Mouse (Mus musculus) brown adipose tissue, adult 24 weeks (tissue): ENCODE results near the gene 9330182O14Rik. TPM values are rescaled to one million over a fixed set of nuclear protein-coding genes. Genes with fewer than 3 reads are reported as not detected.

Experiments
- H3K27ac ChIP-seq: fragments of 200-500 bp; replicated peaks from 2 replicates; pipeline ENCODE4 v1.5.1; 2012; ENCODE audit warnings: low read depth, mild to moderate bottlenecking, low read length
- H3K4me1 ChIP-seq: fragments of 200-500 bp; 2 replicates; pipeline ENCODE4 v1.6.1; 2012; ENCODE audit warnings: low read length, mixed read lengths; ENCODE audit not compliant: control insufficient read depth, insufficient read depth, insufficient read length
- H3K4me3 ChIP-seq: fragments of 200-500 bp; 2 replicates; pipeline ENCODE4 v1.5.1; 2012; ENCODE audit warnings: low read depth, mild to moderate bottlenecking, low read length, moderate library complexity; ENCODE audit not compliant: insufficient read depth
- polyA plus RNA-seq: library from polyadenylated mRNA; stranded (reverse); fragments of >200 nt; gene quantifications from 2 replicates; pipeline ENCODE4 v1.2.4, GENCODE M21; 2012; ENCODE audit not compliant: missing spikeins, insufficient read depth, insufficient read length

9330182O14Rik gene
- polyA plus RNA-seq, result not detected in 2 replicates

DNA sequence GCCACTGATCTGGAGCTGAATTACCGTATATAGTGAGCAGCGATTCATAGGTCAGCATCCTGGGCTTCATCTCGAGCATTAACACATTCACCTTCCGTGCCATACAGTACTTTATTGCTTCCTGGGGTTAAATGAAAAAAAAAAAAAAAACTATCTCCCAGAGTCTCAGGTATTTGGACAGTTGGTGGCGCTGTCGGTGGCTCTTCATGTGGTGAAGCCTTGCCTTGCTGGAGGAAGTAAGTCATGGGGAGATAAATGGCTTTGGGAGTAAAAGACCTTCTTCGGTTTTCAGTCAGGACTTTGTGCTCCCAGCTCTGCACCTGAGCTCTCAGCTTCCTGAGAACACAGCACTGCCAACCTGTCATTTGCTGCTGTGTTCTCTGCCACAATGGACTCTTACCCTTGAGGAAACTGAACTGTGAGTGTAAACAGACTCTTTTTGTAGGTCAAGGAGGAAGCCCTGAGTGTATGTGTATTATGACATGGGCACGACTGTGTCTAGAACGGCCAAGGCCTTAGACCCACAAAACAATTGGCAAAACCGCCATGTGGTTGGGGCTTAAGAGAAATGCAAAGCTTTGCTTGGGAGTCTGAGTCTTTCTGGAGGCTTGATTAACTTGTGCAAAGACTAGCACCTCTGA, at the start of gene 9330182O14Rik:
TSS of gene 9330182O14Rik (plus strand) at position 214 of the 641 bp plus-strand sequence.
- Histone ChIP-seq H3K27ac (no peak within 1 kb of the TSS), H3K4me1 (no peaks in the 10 kb centered on the region), H3K4me3 (no peak within 1 kb of the TSS)

DNA sequence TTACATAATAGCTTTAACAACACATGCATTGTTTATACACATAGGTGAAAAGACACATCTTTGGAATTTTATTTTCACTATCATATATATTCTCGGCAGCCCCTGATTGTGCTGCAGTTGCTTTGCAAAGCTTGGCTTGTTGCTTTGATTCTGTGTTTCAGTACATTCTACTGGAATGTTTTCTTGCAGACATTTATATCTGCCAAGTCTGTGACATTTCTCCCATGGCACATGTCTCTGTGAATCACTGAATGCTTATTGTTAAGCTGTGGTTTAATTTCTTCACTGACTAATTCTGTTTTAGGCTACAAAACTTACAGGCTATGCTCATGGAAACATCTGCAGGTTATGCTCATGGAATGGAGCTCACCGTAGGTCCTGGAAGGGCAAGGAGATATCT, 30.9 kb upstream of the 9330182O14Rik start:
- no peak overlapping the region for H3K27ac ChIP-seq

DNA sequence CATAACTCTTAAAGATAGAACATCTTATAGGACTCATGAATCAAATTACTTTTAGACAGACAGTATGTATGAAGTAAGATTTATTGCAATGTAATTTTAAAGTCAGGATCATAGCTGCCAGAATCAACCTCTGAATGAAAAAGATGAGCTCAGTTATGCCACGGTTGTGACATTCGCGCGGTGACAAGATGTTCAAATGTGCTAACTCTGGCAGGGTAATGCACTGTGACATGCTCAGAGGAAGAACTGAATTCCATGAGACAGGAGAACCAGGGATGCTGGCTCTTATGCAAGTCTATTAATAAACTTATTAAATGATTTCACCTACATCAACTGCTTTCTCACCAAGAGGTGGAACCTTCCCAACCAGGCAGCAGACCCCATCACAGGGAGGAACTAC, 28.5 kb upstream of the 9330182O14Rik start:
- Histone ChIP-seq H3K4me1 (no peaks in the 10 kb centered on the region), H3K27ac (no peak overlapping the region), H3K4me3 (no peak overlapping the region)

More for the DNA sequence above, 30.9 kb upstream of the 9330182O14Rik start:
- H3K4me1 ChIP-seq, result no peaks in the 10 kb centered on the region
- H3K4me3 ChIP-seq, result no peak overlapping the region

DNA sequence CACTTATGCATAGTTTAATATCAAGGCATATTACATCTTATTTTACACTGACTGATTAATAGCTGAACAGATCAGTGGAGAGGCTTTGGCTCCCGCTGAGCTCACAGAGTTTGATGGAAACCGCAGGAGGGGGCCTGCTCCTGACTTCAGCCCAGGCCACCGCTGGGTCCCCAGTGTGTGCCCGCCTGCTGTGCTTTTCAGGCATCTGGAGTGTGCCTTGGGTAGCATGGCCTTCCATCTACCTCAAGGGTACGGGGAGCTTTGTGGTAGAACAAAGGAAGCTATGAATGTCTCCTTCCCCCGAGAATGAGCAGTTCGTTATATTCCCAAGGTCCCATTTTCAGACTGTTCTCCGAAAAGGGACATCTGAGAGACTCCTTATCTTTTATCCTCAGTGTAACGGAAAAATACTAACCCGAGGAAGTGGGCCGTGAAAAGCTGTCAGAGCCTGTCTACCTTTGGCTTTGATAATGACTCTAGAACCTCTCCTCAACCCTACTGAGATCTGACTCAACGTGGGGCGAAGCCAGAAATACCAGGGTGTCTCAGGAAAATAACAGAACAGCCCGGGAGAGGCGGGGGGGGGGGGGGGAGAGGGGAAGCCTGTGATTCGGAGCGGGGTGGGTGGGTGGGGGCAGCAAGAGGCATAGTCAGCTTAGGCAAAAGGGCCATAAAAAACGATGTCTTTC, 20.1 kb upstream of the 9330182O14Rik start:
- Histone ChIP-seq H3K4me1 (no peaks in the 10 kb centered on the region), H3K4me3 (no peak overlapping the region), H3K27ac (no peak overlapping the region)

DNA sequence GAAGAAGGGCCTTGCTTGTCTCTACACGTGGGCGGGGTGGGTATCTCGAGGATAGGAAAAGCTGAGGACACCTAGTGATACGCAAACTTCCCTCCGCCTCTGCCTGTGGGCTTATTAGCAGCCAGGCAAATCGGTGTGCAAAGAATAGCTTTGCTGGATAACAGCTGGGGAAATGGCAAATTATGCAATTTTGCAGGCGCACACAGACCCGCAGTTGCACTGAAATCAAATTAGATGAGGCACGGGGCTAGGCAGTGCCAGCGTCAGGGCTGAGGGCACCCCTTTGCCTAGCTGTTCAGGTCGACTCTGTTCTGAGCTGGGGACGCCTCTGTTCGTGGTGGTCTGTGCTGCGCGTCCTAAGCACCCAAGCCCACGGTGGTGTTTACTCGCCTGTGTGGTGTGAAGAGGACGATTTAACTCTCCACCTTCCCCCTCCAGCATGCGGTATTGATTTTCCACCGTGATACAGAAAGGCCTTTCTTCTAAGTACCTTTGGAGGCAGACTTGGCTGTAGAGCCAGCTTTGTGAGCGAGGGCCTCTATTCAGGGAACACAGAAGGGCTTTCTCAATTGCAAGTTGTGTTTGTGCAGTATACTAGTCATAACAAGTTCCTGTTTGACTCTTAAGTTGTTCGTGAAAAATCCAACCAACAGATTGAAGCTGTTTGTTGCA, 19.4 kb upstream of the 9330182O14Rik start:
- Histone ChIP-seq H3K27ac (no peak overlapping the region), H3K4me1 (no peaks in the 10 kb centered on the region), H3K4me3 (no peak overlapping the region)

DNA sequence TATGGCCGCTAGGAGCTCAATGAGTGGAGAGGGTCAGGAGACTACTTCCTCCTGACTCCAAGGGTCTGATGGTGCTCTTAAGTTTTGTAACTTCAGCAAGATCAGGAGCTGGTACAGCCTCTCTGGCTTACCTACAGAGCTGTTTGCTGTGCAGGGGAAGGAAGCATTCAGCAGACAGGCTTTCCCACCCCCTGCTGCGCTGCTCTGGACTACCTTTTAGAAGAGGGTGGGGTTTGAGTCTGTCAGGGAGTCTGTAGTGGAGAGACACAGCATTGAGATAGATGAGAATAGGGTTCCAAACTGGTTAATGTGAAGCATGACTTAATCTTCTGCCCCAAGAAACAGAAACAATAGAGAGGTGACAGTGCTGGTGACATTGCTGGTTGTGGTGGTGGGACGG, 17.8 kb upstream of the 9330182O14Rik start:
- no peak overlapping the region for H3K27ac ChIP-seq
- no peaks in the 10 kb centered on the region for H3K4me1 ChIP-seq
- H3K4me3 ChIP-seq, result no peak overlapping the region

DNA sequence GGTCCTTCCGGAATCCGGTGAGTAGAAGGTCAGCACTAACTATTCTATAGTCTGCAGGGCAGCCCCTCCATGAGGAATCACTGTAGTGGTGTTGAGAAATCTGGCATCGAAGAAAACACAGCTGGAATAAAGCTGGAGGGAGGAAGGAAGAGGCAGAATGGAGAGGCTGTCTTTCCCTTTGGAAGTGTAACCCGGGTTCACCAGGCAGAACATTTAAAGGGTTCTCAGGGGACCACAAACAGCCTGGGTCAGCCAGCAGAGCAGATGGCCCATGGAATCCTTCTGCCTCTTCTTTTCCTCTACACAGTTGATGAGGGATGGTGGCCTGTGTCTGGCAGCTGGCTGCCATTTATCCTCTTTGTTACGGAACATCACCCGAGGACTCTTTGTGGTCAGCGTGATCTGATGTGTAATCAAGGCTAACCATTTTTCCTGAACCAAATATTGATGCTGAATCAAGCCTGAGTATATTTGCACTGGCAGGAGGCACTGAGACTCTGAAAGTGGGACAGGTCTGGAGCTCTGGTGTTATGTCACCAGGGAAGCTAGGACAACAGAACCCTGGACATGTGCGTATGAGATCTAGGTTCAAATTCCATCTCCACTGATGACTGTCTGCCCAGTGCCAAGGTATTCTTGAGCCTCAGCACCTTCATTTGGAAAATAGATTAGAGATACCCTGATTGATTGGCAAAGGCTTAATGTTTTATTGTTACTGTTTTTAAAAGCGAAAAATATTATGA, 9.8 kb upstream of the 9330182O14Rik start:
- Histone ChIP-seq H3K27ac (no peak overlapping the region), H3K4me1 (no peaks in the 10 kb centered on the region), H3K4me3 (no peak overlapping the region)

DNA sequence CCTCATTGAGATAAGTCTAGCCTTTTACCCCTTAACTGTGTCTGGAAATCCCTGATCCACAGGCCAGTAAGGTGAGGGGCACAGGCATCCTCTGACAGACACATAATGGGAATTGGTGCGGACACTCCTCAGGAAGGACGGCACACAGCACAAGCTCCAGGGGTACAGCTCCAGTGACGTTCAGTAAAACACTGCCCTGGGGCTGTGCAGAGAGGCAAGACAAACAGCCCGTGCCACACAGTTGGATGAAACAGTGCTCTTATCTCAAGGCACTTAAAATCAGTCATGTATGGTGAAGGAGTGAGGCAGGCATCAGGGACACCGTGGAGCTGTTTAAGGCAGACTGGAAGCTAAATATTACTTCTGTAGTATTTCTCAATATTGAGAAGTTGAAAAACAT, 4.7 kb upstream of the 9330182O14Rik start:
- H3K4me1 ChIP-seq, result no peaks in the 10 kb centered on the region
- H3K4me3 ChIP-seq, result no peak overlapping the region
- no peak overlapping the region for H3K27ac ChIP-seq

DNA sequence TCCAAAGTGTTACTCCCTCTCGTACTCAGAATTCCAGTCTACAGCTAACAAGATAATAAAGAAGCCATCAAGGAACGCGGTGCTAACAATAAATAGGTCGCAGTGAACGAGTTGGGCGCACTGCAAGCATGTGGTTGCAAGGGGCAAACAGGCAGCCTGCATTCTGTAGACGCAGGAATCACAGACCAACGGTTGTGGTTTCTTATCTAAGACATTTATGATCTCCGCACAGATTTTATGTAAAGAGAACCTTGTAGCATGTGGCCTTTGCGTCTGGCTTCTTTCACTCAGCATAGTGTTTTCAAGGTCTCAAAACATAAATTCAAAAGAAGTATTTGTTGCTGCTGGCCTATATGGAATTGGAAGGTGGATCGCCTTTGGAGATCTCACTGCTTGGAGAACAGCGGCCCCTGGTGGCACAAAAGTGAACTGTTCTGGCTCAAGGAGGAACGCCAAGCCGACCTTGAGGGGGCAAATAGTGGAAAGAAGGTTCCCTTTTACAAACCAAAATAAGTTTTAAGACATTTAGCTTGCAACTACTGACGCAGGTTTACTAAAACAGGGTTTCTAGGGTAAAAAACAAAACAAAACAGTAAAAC, 3.2 kb upstream of the 9330182O14Rik start:
- Histone ChIP-seq H3K27ac (no peak overlapping the region), H3K4me3 (no peak overlapping the region), H3K4me1 (no peaks in the 10 kb centered on the region)

DNA sequence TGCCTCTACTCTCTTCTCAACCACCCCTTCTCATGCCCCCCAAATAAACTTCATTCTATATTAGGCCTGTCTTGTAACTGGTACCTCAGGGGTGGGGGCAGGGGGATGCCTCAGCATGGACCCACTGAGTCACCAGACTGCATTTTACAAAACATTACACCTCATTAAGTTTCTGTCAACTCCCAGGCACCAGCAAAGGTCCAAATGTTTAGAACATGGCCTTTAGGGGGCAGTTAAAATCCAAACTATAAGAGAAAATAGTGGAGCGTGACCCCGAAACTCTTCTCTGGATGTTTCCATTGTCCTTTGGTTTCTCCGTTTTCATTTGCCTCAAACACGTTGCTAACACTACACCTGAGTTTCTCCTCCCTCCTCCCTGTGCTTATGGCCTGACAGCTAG, 1.8 kb upstream of the 9330182O14Rik start:
- Histone ChIP-seq H3K4me3 (no peak overlapping the region), H3K27ac (no peak overlapping the region), H3K4me1 (no peaks in the 10 kb centered on the region)

DNA sequence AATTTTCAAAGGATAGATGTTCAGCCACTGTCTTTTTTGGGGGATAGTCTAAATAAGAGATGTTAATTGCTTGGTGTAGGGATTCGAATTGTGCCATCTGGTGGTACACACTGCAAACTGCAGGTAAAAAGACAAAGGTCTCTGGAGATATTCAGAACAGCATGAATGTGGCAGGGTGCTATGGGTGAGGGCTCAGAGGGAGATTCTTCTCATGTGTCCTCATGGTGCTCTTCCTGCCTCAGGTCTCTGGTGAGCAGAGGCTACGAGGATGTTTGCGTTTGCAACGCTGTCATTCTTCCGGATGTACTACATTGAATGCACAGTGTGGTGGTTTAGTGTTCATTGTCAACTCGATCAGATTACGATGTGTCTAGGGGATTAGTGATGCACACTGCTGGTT, 10.1 kb downstream of the 9330182O14Rik start:
- Histone ChIP-seq H3K27ac (no peak overlapping the region), H3K4me3 (no peak overlapping the region), H3K4me1 (no peaks in the 10 kb centered on the region)

DNA sequence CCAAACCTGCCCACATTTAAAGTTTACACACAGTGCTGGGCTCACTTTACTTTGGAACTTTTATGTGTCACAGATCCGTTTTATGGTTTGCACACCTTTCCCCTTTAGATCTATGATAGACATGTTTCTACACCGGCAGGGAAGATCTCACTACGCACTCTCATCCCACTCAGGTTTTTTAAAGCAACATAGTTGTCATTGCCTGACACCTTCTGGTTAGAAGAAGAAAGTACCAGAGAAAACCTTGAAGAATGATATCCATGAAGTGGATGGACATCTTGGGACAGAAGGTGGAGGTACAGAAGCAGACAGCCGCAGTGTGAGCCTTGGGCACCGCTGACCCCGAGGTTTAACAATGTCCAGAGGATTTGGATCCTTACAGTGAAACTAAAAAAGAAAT, 23.5 kb downstream of the 9330182O14Rik start:
- Histone ChIP-seq H3K4me1 (no peaks in the 10 kb centered on the region), H3K4me3 (no peak overlapping the region), H3K27ac (no peak overlapping the region)

DNA sequence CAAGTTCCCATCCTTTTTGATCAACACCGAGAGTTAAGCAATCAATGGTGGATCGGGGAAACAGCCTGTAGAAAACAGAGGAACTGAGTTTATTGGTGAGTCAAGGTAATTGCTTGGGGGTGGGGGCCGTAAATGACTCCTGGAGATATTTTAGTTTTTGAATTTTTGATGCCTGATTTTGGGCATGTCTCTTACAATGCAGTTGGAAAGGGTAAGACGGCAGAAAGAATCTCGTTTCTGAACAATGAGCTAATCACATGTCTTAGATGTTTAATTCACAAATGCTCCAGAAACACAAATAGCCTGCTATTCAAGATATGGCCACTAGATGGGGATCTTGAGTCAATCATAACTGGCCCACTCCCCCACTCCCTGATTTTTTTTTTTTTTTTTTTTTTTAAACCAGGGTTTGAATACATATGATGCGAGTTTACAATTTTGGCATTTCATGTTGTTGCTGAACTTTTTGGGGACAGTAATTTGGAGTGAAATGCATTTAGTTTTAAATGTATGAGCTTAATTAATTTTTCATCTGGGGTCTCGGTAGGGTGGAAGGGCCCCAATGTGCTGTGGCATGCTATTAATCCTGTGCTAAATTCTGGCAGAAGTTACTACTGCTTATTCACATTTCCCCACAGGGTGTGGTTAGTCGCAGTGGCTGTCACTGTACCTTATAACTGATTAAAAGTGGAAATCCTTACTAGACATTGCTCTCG, 32.6 kb downstream of the 9330182O14Rik start:
- Histone ChIP-seq H3K4me3 (peak overlapping the region; percentile 49), H3K4me1 (no peaks in the 10 kb centered on the region), H3K27ac (no peak overlapping the region)
